Mouse (Mus musculus): ENCODE data around the gene Agtpbp1.

Gene Agtpbp1

DNA sequence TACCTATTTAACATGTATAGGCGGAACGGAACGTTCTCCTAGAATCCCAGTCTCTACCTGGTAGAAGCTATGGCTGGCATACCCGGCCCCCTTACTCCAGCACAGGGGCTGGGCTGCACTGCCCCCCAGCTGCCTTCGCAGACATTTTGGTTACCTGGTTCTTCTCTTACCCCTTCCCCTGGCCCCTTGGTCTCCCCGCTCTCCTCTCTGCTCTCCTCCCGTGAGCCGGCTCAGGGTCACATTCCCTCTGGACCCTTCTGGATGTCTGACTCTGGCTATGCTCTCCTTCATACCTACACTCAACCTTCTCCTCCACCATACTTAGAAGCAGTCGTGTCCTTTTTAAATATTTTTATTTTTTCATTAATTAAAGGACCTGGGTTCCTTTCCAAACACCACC is 546 bp downstream of the Agtpbp1 start:
- in situ Hi-C loops (cut with MboI; ENCODE audit: low sequenced_read_pairs): no loop called here

DNA sequence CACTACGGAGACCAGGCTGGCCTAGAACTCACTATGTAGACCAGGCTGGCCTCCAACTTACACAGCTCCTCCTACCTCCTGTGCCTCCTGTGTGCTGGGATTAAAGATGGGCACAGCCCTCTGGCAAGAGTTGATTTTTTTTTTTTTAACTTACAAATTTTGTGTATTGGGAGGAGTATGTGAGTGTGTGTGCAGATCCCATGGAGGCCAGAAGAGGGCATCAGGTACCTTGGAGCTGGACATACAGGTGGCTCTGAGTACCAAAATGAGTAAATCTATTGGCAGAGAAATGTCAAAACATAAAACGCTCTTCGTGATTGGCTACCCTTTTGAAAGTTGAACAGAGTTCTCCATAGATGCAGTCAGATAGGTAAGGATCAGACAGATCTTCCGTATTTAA is 4.1 kb downstream of the Agtpbp1 start:
- in situ Hi-C loops (cut with MboI; ENCODE audit: low sequenced_read_pairs): no loop called here

DNA sequence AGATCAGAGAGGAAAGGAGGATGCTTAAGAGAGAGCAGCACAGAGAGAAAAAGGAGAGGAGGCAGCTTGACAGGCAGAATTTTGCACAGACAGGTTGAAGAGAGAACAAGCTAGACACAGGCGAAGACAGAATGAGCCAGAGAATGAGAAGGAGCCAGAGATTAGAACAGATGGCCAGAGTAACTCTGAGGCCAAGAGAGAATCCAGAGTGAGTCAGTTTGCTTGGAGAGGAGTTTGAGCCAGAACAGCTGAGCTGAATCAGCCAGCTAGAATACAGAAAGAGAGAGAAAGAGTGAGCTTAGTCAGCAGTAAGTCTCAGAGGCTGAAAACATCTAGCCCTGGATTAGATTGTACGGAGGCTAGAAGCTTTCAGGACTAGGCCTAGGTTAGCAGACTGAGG is 12.5 kb downstream of the Agtpbp1 start:
- in situ Hi-C loops (cut with MboI; ENCODE audit: low sequenced_read_pairs): no loop called here

DNA sequence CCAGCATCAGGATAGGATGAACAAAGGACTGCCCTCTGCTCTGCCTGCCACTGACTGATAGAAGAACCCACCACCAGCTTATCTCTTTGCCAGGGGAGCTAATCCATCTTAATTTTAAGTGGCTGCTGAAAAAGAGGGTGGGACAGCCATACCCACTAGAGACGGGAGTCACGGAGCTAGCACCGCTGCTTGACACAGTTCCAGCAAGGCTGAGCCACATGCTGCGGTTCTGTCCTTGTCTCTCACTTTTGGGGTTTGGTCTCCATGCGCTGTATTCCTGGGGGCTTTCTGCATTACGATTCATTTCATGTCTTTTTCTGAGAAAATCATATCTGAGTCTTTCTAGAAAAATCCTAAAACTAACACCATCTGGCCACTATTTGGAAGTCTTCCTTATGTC is 13.9 kb downstream of the Agtpbp1 start:
- in situ Hi-C loops (cut with MboI; ENCODE audit: low sequenced_read_pairs): no loop called here

DNA sequence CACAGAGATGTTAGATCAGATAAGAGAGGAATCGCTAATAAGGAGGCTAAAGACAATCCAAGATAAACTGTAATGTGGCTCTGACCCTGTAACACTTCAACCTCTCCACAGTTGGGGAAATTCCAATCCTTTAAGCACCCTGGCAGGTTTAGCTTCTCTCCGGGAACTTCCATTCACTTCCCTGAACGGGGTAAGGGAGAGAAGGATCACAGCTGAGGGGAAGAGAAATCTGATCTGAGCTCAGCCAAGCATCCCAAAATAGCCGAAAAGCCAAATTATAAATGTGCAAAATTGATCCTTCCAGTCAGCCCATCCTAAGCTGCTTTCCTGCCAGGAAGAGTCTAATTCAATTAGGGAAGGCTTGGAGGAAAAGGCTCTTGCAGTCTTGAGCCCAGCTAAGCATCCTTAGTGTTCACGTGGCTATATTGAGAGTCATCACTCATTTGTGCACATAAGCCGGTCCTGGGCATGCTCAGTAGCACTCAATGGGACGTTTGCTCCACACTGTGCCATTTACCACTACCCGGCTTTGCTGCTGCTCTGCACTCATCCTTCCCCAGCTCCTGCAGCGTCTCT is 19.0 kb downstream of the Agtpbp1 start:
- in situ Hi-C loops (cut with MboI; ENCODE audit: low sequenced_read_pairs): no loop called here

DNA sequence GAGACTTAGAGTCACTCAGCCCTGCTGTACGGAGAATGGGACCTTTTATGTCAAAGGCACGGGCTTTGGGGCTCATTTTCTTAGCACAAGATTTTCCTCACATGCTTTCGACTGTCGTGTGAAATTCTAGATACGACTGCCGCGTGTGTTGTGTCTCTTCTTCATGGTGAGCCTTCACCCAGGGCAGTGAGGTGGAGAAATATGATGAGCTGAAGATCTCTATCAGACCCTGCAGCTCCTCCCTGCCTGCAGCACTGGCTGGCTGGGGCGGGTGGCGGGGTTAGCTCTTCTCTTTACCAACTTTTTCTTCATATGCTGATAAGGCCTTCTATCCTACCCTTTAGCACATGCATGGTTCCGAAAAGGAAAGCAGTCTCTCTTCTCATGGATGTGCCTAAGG is 20.1 kb downstream of the Agtpbp1 start:
- in situ Hi-C loops (cut with MboI; ENCODE audit: low sequenced_read_pairs): no loop called here

DNA sequence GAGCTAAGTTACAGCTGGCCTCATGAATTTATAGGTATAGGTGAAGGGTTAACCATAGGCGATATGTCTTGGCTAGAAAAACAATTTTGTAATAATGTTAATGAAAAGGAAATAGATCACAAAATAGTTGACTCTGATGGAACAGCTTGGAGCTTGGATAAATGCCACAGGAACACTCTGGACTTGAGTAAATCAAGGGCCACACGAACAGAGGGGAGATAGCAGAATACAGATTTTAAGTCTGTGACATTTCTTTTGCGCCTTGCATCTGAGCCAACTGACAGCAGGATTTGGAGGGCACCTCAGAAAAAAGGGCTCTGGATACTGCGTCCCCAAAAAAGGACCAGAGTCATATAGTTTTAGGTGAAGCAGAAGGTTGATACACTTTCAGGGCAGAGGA is 20.5 kb downstream of the Agtpbp1 start:
- in situ Hi-C loops (cut with MboI; ENCODE audit: low sequenced_read_pairs): no loop called here

DNA sequence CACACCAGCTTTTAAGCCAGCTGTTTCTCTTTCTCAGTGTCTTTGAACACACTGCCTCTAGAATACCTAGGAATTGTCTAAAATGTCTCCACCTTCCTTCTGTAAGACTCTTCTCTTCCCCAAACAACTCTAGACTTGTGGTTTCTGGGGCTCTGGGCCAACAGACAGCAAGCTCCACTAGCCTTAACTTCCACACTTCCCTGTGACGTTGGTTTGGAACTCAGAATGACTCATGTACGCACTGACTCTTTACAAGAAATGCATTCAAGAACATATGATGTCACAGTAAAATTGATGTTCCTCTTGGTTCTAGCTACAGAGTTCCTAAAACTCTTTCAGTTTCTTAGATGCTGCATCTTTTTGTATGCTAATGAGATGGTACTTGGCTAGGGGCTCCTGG is 22.6 kb downstream of the Agtpbp1 start:
- in situ Hi-C loops (cut with MboI; ENCODE audit: low sequenced_read_pairs): no loop called here

DNA sequence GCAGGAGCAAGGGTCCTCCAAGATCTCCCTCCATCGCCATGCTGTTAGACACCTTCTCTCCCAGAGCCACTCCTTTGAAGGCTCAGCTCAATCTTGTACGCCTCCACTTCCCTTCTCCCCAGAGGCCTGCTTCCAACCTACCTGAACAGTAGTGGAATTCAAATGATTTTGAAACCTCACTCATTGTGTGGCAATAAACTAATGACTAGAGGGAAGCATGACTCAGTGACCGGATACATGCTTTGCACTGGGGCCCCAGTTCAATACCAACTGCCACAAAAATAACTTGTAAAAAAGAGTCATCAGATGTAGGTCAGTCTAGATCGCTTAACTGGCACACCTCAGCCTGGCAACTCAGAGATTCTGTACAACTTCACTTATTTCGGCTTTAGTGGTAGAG is 26.3 kb downstream of the Agtpbp1 start:
- in situ Hi-C loops (cut with MboI; ENCODE audit: low sequenced_read_pairs): no loop called here

DNA sequence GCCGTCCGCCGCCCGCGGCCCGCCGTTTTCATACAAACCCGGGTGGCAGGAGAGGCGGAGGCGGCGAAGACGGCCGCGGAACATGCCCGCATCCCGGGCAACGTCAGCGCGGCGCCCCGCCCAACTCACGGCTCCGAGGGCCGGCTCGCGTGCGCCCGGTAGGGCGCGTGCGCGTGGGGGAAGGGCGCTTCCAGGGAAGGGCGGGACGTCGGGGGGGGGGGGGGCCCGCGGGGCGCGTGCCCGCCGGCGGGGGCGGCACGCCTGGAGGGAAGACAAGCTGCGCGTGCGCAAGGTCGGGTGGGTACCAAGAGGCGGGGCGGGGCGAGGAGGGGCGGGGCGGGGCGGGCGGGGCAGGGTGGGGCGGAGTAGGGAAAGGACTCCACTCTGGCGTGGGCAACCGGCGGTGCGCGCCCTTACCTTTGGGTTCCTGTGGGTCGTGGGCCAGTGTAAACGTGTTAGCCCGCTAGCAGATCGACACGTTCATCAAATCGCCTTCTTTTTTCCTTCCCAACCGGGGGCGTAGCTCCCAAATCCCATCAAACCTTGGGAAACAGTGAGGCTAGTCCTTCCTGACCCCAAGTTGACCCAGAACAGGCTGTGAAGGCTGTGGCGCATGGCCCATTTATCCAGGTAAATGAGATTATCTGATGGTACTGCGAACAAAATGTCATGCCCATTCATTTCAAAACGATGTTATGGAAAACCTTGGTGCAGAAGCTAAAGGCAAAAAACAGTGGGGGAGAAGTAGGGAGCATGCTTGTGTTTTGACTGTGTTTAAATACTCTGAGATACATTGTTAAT is 27.6 kb downstream of the Agtpbp1 start:
- in situ Hi-C loops (cut with MboI; ENCODE audit: low sequenced_read_pairs): no loop called here

DNA sequence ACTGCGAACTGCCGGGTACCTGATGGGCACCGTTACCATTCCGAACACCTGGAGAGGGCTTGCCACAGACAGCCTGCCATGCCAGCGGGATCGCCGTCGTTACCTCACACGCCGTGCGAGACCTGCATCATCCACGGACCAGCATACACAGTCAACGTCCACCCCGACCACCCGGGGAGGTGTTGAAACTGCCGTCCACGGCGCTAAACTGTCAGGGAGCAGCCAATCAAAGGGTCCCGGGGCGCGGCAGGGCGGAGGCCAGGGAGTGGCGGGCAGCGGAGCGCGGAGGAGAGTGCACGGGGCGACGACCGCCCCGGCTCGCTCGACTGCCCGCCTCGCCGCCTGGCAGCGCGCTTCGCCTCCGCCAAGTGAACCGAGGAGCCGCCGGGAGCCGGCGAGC is 28.4 kb downstream of the Agtpbp1 start:
- in situ Hi-C loops (cut with MboI; ENCODE audit: low sequenced_read_pairs): no loop called here

DNA sequence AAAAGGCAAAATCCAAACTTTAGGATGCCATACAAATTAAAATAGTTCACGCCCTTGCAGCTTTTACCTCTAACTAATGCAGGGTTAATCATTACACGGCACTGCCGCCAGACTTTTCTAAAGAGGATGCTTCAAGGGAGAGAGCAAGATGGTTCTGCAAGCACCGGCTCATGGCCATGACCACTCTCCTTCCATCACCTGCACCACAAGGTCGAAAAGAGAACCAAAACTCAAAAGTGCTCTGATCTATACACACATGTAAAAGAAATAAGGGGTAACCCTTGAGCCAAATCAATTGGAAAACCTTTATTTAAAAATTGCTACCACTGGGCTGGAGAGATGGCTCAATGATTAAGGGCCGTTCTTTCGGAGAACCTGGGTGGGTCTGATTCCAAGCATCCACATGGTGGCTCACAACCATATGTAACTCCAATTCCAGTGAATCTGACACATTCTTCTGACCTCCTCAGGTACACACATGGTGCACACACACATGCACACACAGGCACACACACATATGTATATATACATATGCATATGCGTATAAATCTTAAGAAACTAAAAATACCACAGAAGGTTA is 29.3 kb downstream of the Agtpbp1 start:
- in situ Hi-C loops (cut with MboI; ENCODE audit: low sequenced_read_pairs): no loop called here

DNA sequence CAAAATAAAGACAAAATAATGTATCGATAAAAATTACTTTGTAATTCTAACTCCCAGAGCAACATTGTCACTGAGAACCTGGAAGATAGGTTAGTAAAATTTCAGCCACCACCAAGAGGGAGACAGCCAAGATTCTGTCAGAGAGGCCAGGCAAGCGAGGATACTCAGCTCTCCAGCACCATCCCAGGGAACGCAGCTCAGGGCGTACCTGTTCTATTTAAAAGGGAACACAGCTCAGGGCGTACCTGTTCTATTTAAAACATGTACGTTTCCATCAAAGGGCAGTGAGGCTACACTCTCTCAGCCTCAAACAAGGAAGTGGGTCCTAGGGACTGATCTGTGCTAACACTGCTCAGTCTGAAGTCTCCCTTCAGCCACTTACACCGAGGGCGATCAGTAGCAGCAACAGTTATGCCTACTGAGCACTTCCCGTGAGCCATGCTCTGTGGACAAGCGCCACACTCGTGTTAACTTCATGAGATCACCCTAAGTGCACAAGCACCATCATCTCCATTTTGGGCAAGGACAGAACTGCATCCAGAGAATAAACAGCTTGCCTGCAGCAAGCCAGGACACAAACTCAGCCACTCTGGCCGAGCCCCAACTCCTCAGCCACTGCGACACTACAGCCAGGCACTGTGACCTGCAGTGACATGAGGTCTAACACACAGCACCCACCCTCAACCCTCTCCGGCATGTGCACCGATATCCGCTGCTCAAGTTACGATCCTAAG is 30.1 kb downstream of the Agtpbp1 start:
- in situ Hi-C loops (cut with MboI; ENCODE audit: low sequenced_read_pairs): no loop called here

DNA sequence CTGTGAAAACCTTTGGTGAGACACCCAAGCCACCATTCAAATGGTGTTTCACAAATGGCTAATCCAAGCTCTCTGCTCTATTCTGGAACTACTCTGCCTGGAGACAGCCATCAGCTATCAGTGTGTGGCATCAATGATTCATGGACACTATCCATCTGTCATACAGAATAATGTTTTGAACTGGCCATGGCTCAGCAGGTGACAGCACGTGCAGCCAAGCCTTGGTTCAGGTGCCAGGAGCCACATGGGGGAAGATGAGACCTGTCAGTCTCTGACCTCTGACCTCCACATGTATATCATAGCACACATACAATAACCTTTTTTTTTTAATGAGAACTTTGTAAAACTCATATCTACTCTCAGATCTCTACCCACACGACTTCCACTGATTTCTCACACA is 32.3 kb downstream of the Agtpbp1 start:
- in situ Hi-C loops (cut with MboI; ENCODE audit: low sequenced_read_pairs): no loop called here

DNA sequence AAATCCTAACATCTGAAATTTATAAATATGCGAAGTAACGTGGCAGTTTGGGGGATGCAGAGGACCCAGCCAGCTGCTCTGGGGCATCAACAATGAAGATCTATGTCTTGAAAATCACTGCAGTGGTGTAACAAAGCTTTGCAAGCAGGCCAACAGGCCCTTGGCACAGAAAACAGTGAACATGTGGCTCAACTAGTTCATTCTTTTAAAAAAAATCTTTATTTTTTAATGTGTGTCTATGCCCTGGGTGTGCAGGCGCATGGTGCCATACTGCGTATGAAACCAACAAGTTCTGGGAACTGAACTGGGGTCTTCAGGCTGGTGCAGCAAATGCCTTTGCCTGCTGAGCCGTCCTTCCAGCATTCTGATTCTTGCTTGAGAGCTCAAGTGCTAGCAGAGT is 32.7 kb downstream of the Agtpbp1 start:
- in situ Hi-C loops (cut with MboI; ENCODE audit: low sequenced_read_pairs): no loop called here

DNA sequence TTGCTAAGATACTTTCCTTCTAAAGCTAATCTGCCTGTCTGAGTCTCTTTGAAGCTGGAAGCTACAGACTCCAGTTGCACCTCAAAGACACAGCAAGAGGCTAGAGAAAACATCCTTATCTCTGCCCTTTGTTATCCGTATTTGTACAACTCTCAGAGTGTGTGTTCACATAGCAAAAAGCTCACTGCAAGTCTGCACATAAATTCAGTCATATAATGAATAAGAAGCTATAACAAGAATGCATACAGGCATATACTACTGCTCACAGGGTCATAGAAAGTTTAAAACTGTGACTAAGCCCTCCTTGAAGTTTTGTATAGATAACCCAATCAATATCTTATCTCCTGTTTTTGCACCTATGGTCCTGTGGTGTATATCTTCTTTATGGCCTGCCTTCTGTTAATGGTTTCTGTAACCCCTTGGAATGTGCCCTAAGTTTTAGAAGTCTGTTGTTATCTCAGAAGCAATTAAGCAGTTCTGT is 35.7 kb downstream of the Agtpbp1 start:
- in situ Hi-C loops (cut with MboI; ENCODE audit: low sequenced_read_pairs): no loop called here

DNA sequence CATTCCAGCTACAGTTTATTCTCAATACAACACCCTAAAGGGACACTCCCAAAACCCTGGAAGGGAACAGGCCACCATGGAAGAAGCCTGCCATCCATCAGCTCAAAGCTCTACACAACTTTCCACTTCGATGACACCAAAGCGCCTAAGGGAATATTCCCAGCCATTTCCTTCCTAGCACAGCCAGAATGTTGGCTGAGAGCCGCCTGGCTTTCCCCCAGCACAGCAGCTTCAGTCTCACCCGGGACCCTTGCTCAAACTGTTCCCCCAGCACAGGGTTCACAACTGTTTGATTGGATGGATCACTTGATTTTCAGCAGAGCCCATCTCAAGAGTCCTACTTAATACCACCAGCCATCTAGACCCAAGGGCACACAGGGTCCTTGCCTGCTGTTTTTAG is 37.3 kb downstream of the Agtpbp1 start:
- in situ Hi-C loops (cut with MboI; ENCODE audit: low sequenced_read_pairs): no loop called here

DNA sequence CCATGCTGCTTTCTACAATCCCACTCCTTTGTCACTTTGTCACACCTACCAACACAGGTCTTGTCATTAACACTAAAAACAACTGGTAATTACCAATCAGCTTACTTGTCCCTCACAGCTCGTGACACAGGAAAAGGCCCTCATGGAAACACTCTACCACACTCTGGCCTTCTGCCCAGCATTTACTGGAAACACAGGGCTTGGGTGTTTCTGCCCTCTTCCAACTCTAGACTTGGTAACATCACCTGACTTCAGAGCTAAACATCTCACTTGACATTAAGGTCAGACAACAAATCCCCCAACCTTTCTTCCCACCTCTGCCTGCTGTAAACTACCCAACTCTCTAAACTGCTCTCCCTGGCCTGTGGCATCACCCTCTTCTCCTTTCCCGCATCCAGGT is 37.9 kb downstream of the Agtpbp1 start:
- in situ Hi-C loops (cut with MboI; ENCODE audit: low sequenced_read_pairs): no loop called here

DNA sequence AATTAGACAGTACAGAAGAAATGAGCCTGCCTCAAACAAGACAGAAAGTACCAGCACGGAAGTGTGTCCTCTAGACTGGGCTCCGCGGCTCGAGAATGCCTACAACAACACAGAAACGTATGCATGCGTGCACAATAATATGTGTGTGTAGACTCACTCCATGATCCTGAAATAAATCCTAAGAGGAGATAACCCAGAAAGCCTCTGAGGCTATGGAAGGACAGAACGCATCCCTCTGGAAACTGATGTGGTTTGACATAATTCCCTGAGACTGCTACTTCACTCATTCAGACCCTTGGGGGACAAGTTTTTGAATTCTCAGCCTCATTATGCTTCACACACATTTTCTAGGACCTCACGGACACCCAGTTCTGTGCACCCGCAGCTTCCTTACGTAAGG is 42.6 kb downstream of the Agtpbp1 start:
- in situ Hi-C loops (cut with MboI; ENCODE audit: low sequenced_read_pairs): no loop called here

DNA sequence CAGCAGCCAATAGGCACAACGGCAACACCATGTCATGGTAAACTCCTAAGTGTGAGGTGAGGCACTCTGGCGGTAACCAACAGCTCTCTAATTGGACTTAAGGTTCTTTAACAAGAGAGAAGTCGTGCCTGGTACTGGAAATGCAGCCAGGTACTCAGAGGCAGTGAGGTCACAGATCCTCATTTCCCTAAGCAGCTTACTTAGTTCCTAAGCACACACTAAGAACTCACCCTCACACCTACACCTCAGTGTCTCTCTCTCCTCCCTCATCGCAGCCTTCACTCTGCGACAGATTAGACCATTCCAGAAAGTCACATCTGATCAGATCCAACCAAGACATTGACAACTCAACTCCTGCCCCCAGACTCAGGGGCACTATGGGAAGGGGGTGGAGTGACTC is 45.0 kb downstream of the Agtpbp1 start:
- in situ Hi-C loops (cut with MboI; ENCODE audit: low sequenced_read_pairs): no loop called here

DNA sequence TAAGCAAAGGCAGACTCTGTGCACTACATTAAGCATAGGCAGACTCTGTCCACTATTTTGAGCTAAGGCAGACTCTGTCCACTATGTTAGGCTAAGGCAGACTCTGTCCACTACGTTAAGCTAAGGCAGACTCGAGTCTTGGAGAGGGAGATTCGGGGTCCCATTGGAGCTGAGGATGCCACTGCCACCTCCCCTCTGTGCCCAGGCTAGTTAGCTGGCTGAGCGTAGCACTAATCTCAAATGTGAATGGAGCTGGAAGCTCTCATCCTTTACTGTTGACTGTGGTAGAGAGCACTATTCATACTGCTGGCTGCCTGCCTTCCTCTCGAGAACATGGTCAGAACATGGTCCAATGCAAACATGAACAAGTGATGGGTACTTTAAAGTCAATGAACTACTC is 46.4 kb downstream of the Agtpbp1 start:
- in situ Hi-C loops (cut with MboI; ENCODE audit: low sequenced_read_pairs): no loop called here

DNA sequence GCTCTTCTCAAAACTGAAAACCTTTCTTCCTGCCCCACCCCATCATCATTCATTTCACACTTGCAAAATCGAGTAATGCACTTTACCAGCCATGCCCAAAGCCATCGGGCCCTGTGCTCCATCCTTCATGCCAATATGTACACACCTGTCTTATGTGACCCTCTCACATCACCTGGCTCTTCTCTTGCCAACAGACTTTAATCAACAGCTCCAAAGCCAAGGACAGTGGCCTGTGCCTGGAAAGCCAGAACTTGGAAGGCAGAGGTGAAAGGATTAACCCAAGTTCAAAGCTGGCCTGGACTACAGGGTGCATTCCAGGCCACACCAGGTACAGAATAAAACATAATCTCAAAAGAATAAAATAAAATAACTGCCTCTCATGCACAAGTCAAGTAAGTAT is 48.4 kb downstream of the Agtpbp1 start:
- in situ Hi-C loops (cut with MboI; ENCODE audit: low sequenced_read_pairs): no loop called here
